Mouse (Mus musculus) bone marrow macrophage, adult 2 months (primary cell): Measurements from ENCODE around the gene Pgrmc2.

Experiments used
- CTCF ChIP-seq: IDR thresholded peaks from 2 replicates; pipeline ENCODE4 v1.5.1; 2012; ENCODE audit warnings: low read depth, mild to moderate bottlenecking, low read length, moderate library complexity
- POLR2A ChIP-seq: IDR thresholded peaks from 2 replicates; pipeline ENCODE4 v1.6.1; 2012; ENCODE audit warnings: mild to moderate bottlenecking, low read depth, low read length, borderline replicate concordance

DNA sequence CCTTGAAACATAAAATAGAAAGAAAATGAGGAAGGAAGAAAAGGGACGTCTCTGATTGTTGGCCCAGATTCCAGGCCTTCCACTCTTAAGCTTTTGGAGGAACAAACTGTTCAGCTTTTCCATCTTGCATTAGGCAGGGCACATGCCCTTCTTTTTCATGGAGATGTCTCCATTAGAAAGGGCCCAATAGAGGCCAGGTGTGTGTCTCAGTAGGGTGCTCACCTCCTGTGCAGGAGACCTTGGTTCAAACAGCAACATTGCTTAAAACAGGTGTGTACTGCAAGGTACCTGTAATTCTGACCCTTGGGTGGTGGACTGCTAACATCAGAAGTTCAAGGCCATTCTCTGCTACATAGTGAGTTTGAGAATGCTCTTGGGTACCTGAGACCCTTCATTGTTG is 16.8 kb upstream of the Pgrmc2 start:
- TF ChIP-seq CTCF (no peak), POLR2A (no peak)
